Mouse (Mus musculus): ENCODE measurements around the gene Zc3hav1l. TPM values are rescaled to one million over a fixed set of nuclear protein-coding genes. Genes with fewer than 3 reads are reported as not detected.

The Zc3hav1l gene
- total RNA-seq (2023; ENCODE audit: inconsistent age): 1.5 to 2.4 TPM (median 2.1 TPM) in 4 replicates

DNA sequence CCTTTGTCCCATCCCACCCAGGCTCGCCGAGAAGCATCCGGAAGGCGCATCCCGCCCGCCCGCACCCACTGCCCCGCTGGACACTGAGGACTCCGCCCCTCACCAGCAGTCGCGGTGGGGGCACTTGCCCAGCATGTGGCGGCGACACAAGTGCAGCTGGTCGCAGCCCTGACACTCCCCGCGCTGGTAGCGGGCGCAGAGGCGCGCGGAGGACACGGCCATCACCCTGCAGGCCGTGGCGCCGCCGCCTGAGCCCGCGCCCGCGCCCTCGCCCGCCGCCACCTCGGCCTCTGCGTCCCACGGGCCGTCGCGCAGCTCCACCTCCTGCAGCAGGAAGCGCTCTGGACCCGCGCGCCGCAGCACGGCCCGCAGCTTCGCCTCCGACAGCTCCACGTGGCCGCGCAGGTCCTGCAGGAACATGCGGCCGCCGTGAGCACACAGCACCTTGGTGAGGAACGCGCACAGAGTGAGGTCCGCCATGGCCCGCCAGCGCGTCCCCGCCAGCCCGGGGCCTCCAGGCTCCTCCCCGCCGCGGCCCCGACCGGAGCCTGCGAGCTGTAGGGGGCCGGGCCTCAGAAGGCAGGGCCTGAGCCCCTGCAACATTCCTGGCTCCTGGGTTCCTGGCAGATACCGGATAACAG, at the start of gene Zc3hav1l:
Gene Zc3hav1l, minus strand, starts transcription at position 499 of the 641 bp plus-strand sequence.

DNA sequence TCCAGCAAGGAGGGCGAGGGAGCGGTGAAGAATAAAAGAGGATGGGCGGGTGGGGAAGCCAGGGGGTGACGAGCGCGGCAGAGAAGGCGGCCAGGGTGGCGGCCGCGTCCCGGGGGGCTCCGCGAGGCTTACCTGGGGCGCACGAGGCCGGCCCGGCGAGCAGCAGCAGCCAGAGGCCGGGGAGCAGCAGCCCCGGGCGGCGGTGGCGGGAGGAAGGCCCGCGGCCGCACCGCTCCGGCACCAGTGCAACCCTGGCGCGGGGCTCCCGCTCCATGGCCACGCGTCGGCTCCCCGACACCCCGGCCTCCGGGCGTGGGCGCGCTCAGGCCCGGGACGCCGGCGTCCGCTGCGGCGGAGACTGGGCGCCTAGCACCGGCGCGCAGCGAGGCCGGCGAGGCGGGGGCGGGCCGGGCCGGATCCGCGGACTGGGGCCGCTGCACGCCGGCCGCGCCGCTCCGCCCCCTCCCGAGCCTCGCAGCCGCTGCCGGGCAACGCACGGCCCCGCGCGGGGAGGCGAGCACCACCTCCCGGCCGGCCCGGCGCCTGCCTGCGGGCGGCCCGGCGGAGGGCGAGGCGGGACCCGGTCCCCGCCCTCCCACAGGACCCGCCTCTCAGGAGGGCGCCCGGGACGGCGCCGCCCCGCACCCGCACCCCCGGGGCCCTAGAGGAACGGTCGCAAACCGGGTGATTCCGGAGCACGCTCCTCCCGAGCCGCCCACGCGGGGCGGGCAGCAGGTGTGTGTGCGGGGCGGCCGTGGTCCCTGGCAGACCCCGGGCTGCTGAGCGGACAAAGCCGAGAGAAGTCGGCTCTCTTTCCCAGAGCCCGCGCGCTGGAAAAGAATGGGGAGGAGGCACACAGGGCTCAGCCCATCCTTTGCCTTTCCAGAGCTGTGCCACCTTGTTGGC, 45.1 kb downstream of the Zc3hav1l start, which contains the start of gene D630045J12Rik:
Gene D630045J12Rik, minus strand, starts transcription at position 274 of the 906 bp plus-strand sequence.

Other genes with a start within 250 kb of the Zc3hav1l start
- gene Tmem213, start 190.0 kb downstream of the Zc3hav1l start, total RNA-seq (2023; ENCODE audit: inconsistent age): not detected in 4 replicates
- 0.77 to 2.1 TPM (median 1.3 TPM) in 4 replicates for gene Atp6v0a4, start 174.7 kb downstream of the Zc3hav1l start, total RNA-seq (2023; ENCODE audit: inconsistent age)
- gene D630045J12Rik, start 45.2 kb downstream of the Zc3hav1l start, total RNA-seq (2023; ENCODE audit: inconsistent age): 0.06 to 0.24 TPM (median 0.14 TPM) in 4 replicates
- 170 to 192 TPM (median 180 TPM) in 4 replicates for gene Zc3hav1, start 55.3 kb upstream of the Zc3hav1l start, total RNA-seq (2023; ENCODE audit: inconsistent age)
- not detected in 4 replicates for gene Ttc26, start 82.2 kb upstream of the Zc3hav1l start, total RNA-seq (2023; ENCODE audit: inconsistent age)
- gene Ubn2, start 134.7 kb upstream of the Zc3hav1l start, total RNA-seq (2023; ENCODE audit: inconsistent age): 53.9 to 56.1 TPM (median 54.0 TPM) in 4 replicates
- gene Fmc1, start 234.2 kb upstream of the Zc3hav1l start, total RNA-seq (2023; ENCODE audit: inconsistent age): 23.9 to 38.0 TPM (median 30.7 TPM) in 4 replicates

Data from B cell, adult (primary cell).